Mouse (Mus musculus) induced T-regulatory cell, adult 2 months (primary cell): Measurements from ENCODE around the gene Rsrc1.
A peak's percentile ranks its signal among the peaks of the same experiment; 100 is the strongest.

ENCODE experiments used
- DNase-seq: peaks from one replicate; pipeline ENCODE4 v3.0.0-alpha.2; 2012; ENCODE audit warnings: low read depth

Gene Rsrc1

GRCm38 (mm10) chr3:67372194-67372593, 391.0 kb downstream of the Rsrc1 start:
- DNase-seq: no peak

GRCm38 (mm10) chr3:67372781-67373180, 391.6 kb downstream of the Rsrc1 start:
- no peak for DNase-seq

GRCm38 (mm10) chr3:67373872-67374271, 392.7 kb downstream of the Rsrc1 start, which contains the start of gene Mlf1:
TSS of gene Mlf1 (plus strand) at chr3:67374097.
- DNase-seq: peak; percentile 90

- DNase-seq: peak; percentile 18
These were observed 393.2 kb downstream of the Rsrc1 start for GRCm38 (mm10) chr3:67374360-67374778.

- DNase-seq: no peak
These were observed 393.9 kb downstream of the Rsrc1 start, which contains the start of gene Gm17402 for GRCm38 (mm10) chr3:67375063-67375462. TSS of gene Gm17402 (minus strand) at chr3:67375163.

- no peak for DNase-seq
These were observed 397.0 kb downstream of the Rsrc1 start for GRCm38 (mm10) chr3:67378215-67378614.
